Mouse (Mus musculus) CH12.LX (cell line): ENCODE data around the gene Camkmt.

Experiments
- CTCF ChIP-seq, 2 experiments: IDR thresholded peaks in 1 of 2; conservative IDR thresholded peaks in 1 of 2; 2 replicates each; pipeline ENCODE4 v1.5.1; 2011 to 2012; ENCODE audit warnings: low read depth in 2 of 2, low read length in 2 of 2, improper control_type of control experiment in 1 of 2, inconsistent platforms in 1 of 2, mild to moderate bottlenecking in 1 of 2, moderate library complexity in 1 of 2
- ELF1 ChIP-seq: IDR thresholded peaks from 2 replicates; pipeline ENCODE4 v1.6.1; 2014; ENCODE audit warnings: low read depth, mild to moderate bottlenecking, inconsistent platforms, low read length, improper control_type of control experiment
- MAX ChIP-seq: IDR thresholded peaks from 2 replicates; pipeline ENCODE4 v1.6.1; 2011; ENCODE audit warnings: low read length, improper control_type of control experiment
- PAX5 ChIP-seq: IDR thresholded peaks from 2 replicates; pipeline ENCODE4 v1.6.1; 2012; ENCODE audit warnings: low read length, inconsistent platforms, mixed read lengths
- POLR2A ChIP-seq: IDR thresholded peaks from 2 replicates; pipeline ENCODE4 v1.6.1; 2011; ENCODE audit warnings: low read depth, mild to moderate bottlenecking, improper control_type of control experiment, low read length
- ZC3H11A ChIP-seq: IDR thresholded peaks from 2 replicates; pipeline ENCODE4 v1.6.1; 2012; ENCODE audit warnings: low read depth, mild to moderate bottlenecking, inconsistent platforms, low read length, improper control_type of control experiment

DNA sequence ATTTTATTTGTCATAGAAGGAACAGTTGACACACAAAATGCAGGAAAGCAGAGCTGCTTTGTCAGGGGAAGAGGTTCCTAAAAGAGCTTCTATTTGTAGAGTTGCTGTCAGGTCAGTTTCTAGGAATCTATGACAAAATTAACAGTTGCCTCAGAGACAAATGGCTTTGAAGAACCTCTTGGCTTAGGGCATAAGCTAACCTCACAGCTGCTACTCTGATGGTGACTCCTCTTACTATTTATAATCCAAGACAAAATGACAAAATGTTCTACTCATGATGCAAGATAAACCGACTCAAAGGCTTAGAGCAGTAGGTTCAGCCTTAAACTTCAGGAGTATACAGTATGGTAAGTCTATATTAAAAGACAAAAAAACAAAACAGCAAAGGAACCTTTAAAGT is 3.9 kb upstream of the Camkmt start:
- TF ChIP-seq PAX5 (no peak), ELF1 (no peak), POLR2A (no peak), ZC3H11A (no peak), CTCF (conservative IDR thresholded peaks at IDR 0.05 in 1 of 2, IDR thresholded peaks at IDR 0.05 in 1 of 2; ENCODE audit: low read depth in 2 of 2, low read length in 2 of 2) (no peak), MAX (no peak)
